Mouse (Mus musculus) forebrain, embryonic 10.5 days (tissue): Measurements from ENCODE around the gene Scarb2. TPM values are rescaled to one million over a fixed set of nuclear protein-coding genes. Genes with fewer than 3 reads are reported as not detected.

Experiments
- DNase-seq: peaks from one replicate; pipeline ENCODE4 v3.0.0-alpha.2; 2017; ENCODE audit warnings: low spot score; ENCODE audit errors: extremely low spot score
- H3K27ac ChIP-seq: fragments of 300-500 bp; sonication (generic); 2 replicates; pipeline ENCODE4 v1.5.1; 2016; ENCODE audit warnings: mild to moderate bottlenecking
- H3K27me3 ChIP-seq: fragments of 300-500 bp; sonication (generic); 2 replicates; pipeline ENCODE4 v1.6.1; 2016; ENCODE audit warnings: mild to moderate bottlenecking; ENCODE audit not compliant: poor library complexity, severe bottlenecking
- H3K36me3 ChIP-seq: fragments of 300-500 bp; sonication (generic); replicated peaks from 2 replicates; pipeline ENCODE4 v1.6.1; 2016; ENCODE audit warnings: mild to moderate bottlenecking, moderate library complexity
- H3K4me1 ChIP-seq: fragments of 300-500 bp; sonication (generic); 2 replicates; pipeline ENCODE4 v1.6.1; 2016
- H3K4me3 ChIP-seq: fragments of 300-500 bp; sonication (generic); 2 replicates; pipeline ENCODE4 v1.5.1; 2016; ENCODE audit warnings: mild to moderate bottlenecking, moderate library complexity
- H3K9me3 ChIP-seq: fragments of 300-500 bp; sonication (generic); 2 replicates; pipeline ENCODE4 v1.6.1; 2016; ENCODE audit warnings: mild to moderate bottlenecking, moderate library complexity
- WGBS: fragments of 180-500 bp; shearing (Covaris S2); methylation state at CpG from one replicate; pipeline ENCODE4 v1.1.7; 2016; 5-methylcytosine and 5-hydroxymethylcytosine counted together
- polyA plus RNA-seq: library from polyadenylated mRNA; unstranded; fragments of >200 nt; fragmentation: Nextera tagmentation; extraction: Ambion mirVana; gene quantifications from 2 replicates; pipeline ENCODE4 v1.2.1, GENCODE M21; 2016

Gene Scarb2
- polyA plus RNA-seq, 1 experiment from 2014 or later = 9.7 TPM

DNA sequence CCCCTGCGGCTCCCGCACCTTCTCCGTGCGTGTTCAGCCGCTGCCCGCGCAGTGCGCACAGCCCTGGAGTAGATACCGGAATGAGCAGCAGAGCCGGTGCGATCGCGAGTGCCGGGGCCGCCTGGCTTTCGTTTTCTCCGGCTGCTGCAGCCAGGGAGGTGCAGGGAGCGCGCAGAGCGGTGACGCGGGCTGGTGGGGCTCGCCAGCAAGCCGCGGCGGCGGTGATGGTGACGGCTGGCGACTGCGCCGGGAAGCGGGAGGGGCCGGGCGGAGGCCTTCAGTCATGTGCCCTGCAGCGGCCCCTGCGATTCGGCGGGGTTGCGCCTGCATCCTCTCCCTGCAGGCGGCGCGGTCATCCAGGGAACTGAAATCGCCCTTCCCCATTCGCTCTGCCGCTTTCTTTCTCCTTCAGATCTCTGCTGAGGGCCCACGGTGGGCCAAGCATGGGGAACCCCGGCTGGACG, 1.2 kb downstream of the Scarb2 start:
- Histone ChIP-seq H3K4me1 (peaks cover 30% of the 10 kb centered on the region), H3K27ac (peak overlapping the region; percentile 97), H3K4me3 (peak overlapping the region; percentile 89), H3K36me3 (no peaks in the 10 kb centered on the region), H3K27me3 (no peaks in the 10 kb centered on the region), H3K9me3 (no peaks in the 10 kb centered on the region; the same call in 1 of the 2 replicates)
- DNase-seq = peak; percentile 91
- under 1% methylated on average over 48 of the region's 48 CpGs for WGBS

DNA sequence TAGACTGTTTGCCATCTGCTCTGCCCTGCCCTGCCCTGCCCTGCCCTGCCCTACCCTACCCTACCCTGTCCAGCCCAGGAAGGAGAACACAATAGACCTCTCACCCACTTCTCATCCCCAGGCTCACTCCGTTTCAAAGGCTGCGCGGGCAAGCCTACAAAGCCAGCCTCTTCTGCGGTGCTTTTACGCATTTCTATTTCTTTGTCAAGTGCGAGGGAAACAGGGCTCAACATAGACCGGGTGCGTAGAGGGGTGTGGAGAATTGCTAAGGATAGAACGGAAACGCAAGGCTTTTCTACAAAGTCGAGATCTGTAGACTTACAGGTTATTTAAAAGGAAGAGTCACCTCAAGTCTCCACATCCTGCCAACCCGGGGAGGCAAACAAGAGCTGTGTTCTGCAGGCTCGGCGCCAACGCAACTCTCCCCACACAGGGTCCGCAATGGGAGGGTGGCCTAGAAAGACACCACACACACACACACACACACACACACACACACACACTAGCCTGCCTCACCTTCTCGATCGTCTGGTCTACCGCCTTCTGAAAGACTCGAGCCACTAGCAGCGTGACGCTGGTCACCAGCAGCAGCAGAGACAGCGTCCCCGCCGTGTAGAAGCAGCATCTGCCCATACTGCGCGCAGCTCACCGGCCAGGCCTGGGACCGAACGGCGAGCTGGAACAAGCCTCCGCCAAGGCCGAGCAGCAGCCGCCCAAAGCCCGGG, 1.8 kb downstream of the Scarb2 start:
- no peaks in the 10 kb centered on the region for H3K36me3 ChIP-seq
- peaks cover 32% of the 10 kb centered on the region for H3K4me1 ChIP-seq
- H3K27ac ChIP-seq = peak overlapping the region; percentile 97
- H3K4me3 ChIP-seq = peak overlapping the region; percentile 89
- under 1% methylated on average over 35 of the region's 35 CpGs for WGBS
- DNase-seq = peak; percentile 53
- no peaks in the 10 kb centered on the region for H3K27me3 ChIP-seq
- no peaks in the 10 kb centered on the region; the same call in 1 of the 2 replicates for H3K9me3 ChIP-seq

DNA sequence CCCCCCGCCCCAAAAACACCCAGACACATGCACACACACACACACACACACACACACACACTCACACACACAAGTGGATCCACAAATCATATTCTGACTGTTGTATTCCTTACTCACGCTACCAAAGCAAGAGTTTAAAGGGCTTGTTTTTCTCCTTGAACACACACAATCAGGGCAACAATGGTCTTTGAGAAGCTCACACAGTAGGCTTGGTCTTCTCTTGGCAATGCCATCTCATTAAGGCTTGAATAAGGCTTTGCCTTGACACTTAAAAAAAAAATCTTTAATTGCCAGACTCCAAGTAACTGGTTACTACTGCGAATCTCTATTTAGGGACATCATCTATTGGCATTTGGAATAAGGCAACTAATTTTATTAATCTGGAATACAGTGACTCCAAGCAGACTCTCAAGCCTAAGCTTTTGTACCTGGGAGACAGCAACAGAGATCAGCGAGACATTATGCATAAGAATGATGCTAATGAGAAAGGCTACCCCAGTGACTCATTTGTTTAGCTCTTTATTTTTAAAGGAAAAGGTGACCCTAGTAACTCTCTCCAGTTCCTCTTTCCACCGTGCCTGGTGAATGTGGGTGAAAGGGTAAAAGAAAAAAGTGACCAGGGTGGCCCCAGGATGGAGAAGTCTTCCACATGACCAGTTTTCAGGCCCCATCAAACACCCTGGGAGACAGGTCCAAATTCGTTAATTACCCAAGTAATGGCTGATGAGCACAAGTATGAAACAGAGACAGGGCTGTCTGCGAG, 2.6 kb downstream of the Scarb2 start:
- H3K36me3 ChIP-seq = no peaks in the 10 kb centered on the region
- H3K27me3 ChIP-seq = no peaks in the 10 kb centered on the region
- H3K4me1 ChIP-seq = peaks cover 40% of the 10 kb centered on the region
- H3K4me3 ChIP-seq = peak overlapping the region; percentile 89
- 32% methylated on average over 7 of the region's 7 CpGs for WGBS
- no peak for DNase-seq
- no peaks in the 10 kb centered on the region for H3K9me3 ChIP-seq
- peak overlapping the region; percentile 97 for H3K27ac ChIP-seq

DNA sequence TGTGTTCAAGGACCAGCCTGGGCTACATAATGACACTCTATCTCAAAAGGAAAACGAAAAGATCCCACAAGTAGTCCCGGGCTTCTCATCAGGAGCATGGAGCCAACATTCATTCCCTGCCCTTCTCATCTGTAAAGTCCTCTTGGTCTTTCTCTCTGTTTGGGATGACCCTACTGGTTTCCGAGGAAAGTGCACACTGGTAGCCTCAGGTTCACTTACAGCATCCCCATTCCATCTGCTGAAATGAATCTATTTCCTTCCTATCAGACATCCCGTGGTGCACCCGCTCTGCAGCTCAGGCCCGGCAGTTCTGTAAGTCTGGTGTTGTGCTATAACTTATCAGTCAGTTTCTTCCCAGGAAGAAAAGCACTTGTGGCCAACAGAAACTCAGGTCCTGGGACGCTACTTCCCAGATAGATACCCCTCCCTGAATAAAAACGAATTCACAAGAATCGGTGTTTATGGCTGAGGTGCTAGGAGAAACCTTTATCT, 3.2 kb downstream of the Scarb2 start:
- H3K4me3 ChIP-seq = peak overlapping the region; percentile 89; the same call in 1 of the 2 replicates

DNA sequence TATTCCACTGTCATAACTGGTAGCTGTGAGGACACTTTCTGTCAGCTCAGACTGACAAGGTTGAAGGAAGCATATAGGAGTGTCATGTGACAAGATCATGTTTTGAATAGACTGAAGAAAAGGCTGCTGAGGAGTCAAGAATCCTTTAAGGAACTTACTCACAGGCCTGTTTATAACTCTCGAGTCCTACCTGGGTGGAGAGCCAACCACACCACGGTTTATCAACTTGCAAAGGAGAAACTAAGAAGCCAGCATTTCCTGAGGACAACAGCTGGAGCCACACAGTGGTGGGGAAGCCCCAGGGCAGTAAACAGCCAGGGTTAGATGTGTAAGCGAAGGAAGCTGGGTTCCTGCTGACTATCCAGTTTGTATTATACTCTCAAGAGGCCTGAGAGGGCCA, 7.3 kb downstream of the Scarb2 start:
- Histone ChIP-seq H3K4me1 (peaks cover 44% of the 10 kb centered on the region), H3K36me3 (no peaks in the 10 kb centered on the region), H3K4me3 (no peak overlapping the region), H3K9me3 (no peaks in the 10 kb centered on the region), H3K27me3 (no peaks in the 10 kb centered on the region), H3K27ac (peak overlapping the region; percentile 30; the same call in 1 of the 2 replicates)
- WGBS = 67% methylated on average over 3 of the region's 3 CpGs
- DNase-seq = no peak

More for the DNA sequence above, 3.2 kb downstream of the Scarb2 start:
- Histone ChIP-seq H3K27ac (no peak overlapping the region), H3K4me1 (peaks cover 45% of the 10 kb centered on the region), H3K27me3 (no peaks in the 10 kb centered on the region), H3K36me3 (no peaks in the 10 kb centered on the region), H3K9me3 (no peaks in the 10 kb centered on the region)
- no peak for DNase-seq
- 87% methylated on average over 9 of the region's 9 CpGs for WGBS

DNA sequence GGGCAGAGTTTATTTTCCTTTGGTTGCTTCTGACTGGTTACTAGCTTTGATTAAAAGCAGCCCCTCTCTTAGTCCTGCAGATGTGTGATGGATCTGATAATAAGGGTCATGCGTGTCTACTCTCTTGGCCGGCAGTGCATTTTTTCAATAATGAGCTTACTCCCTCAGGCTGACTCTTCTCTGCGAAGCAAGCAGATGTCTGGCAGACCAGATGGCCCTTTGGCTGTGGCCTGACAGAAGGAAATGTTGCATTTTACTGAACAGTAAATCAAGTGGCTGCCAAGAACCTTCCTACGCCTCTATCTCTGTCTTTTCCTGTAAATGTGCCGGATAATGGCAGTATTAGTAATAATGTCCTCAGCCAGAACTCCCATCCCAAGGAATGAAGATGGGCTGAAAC, 8.0 kb downstream of the Scarb2 start:
- Histone ChIP-seq H3K4me3 (no peak overlapping the region), H3K9me3 (no peaks in the 10 kb centered on the region), H3K27ac (no peak overlapping the region), H3K27me3 (no peaks in the 10 kb centered on the region), H3K36me3 (no peaks in the 10 kb centered on the region), H3K4me1 (peaks cover 42% of the 10 kb centered on the region)
- WGBS = 74% methylated on average over 5 of the region's 5 CpGs
- no peak for DNase-seq

DNA sequence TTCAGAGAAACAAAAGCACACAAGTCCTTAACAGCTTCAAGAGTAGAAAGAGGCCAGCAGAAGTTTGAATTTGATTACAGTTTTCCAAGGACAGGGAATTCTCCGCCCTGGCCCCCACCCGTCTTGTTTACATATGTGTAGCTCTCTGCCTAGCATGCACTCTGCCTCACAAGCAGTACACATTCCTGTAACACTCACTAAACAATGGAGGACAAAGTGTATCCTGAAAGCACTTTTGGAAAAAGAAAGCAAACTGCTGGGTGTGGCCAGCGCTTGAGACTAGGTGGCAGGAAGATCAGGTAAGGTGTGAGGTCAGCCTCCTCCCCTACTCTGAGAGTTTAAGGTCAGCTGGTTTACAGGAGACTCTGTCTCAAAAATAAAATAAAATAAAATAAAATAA, 8.4 kb downstream of the Scarb2 start:
- H3K27me3 ChIP-seq = no peaks in the 10 kb centered on the region

DNA sequence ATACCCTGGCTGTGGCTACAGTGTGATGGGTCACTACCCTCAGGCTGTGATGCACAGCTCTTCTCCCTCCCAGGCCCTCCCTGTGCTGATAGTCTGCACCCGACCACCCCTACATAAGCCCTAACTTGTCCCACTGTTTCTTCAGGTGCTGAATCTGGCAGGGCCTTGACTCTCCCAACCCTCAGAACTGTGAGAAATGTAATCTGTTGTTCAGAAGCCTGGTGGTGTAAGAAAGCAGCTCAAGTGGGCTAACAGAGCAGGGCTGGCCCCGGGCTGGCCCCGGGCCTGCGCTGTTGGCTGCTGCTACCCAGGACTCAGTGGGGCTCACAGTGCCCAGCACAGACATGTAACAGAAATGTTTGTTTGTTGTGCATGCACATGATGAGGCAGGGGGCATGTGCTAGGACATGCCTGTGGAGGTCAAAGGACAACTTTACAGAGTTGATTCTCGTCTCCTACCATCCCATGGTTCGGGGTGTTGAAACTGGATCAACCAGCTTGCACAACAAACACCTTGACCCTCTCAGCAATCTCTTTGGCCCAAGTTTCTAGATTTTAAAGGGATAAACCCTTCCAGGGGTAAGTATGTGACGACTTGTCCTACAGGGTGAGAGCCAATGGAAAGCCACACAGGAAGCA, 10.7 kb downstream of the Scarb2 start:
- H3K9me3 ChIP-seq = no peaks in the 10 kb centered on the region
- H3K4me1 ChIP-seq = peaks cover 43% of the 10 kb centered on the region
- no peaks in the 10 kb centered on the region for H3K27me3 ChIP-seq
- H3K27ac ChIP-seq = no peak overlapping the region
- no peak for DNase-seq
- 81% methylated on average over 7 of the region's 7 CpGs for WGBS
- H3K4me3 ChIP-seq = no peak overlapping the region
- no peaks in the 10 kb centered on the region for H3K36me3 ChIP-seq

More for the DNA sequence above, 8.4 kb downstream of the Scarb2 start:
- Histone ChIP-seq H3K9me3 (no peaks in the 10 kb centered on the region), H3K36me3 (no peaks in the 10 kb centered on the region), H3K4me1 (peaks cover 42% of the 10 kb centered on the region), H3K27ac (no peak overlapping the region), H3K4me3 (no peak overlapping the region)
- no peak for DNase-seq
- 81% methylated on average over 3 of the region's 3 CpGs for WGBS

DNA sequence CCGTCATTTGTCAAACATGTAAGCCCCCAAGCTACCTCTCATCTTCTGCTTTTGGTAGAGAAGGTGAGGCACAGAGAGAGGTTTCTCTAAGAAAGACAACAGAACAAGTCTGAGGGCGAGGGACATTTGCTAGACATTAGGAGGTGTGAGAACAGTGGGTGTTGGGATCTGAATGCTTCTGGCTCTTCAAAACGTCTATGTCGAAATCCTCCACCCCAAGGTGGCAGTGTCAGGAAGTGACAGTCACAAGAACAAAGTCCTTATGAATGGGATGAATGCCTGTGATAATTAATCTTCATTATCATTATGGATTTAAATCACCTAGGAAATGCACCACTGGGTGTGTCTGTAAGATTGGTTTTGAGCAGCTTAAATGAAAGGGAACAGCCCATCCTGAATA, 11.3 kb downstream of the Scarb2 start:
- DNase-seq = no peak
- Histone ChIP-seq H3K36me3 (no peaks in the 10 kb centered on the region), H3K9me3 (no peaks in the 10 kb centered on the region), H3K27ac (no peak overlapping the region), H3K4me1 (peaks cover 48% of the 10 kb centered on the region), H3K27me3 (no peaks in the 10 kb centered on the region), H3K4me3 (no peak overlapping the region)
- 67% methylated on average over 4 of the region's 4 CpGs for WGBS

DNA sequence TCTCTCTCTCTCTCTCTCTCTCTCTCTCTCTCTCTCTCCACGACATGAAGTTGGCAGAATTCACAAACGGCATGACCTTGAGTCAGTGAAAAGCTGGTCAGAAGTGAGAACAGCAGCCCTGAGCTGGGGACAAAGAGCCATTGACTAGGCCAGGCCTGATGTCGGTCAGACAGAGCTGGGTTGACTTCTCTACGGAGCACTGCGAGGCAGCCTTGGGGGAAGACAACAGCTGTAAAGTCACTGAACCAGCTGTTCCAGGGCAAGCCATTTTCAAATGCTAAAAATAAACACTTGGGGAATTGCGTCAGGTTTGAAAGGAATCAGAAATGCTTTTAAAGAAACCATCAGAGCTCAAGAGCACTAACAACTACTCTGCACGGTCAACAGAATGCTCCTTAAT, 13.2 kb downstream of the Scarb2 start:
- H3K27me3 ChIP-seq = no peaks in the 10 kb centered on the region
- H3K27ac ChIP-seq = no peak overlapping the region
- H3K4me1 ChIP-seq = peaks cover 39% of the 10 kb centered on the region
- no peaks in the 10 kb centered on the region for H3K36me3 ChIP-seq
- WGBS = 72% methylated on average over 7 of the region's 7 CpGs
- DNase-seq = no peak
- H3K9me3 ChIP-seq = no peaks in the 10 kb centered on the region
- H3K4me3 ChIP-seq = no peak overlapping the region

DNA sequence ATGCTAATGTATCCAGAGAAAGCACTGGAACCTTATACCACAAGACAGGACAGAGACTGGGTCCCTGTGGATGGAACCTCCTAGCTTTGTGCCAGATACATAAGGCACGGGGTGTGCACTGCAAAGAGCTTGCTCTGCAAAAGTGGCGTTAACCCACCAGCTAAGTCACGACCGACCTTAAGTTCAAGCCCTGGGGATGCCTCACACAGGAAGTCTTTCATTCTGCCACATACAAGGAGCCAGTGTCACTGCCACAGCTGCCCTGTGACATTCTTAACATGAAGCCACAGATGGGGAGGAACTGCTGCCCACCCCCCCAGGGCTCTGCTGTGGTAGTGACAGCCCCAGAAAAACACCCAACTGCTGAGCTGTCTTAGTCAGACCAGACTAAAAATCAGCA, 15.9 kb downstream of the Scarb2 start:
- Histone ChIP-seq H3K27ac (no peak overlapping the region), H3K9me3 (peaks cover 6% of the 10 kb centered on the region; the same call in 1 of the 2 replicates), H3K4me1 (peaks cover 38% of the 10 kb centered on the region), H3K36me3 (peaks cover 10% of the 10 kb centered on the region), H3K4me3 (no peak overlapping the region), H3K27me3 (no peaks in the 10 kb centered on the region)
- no peak for DNase-seq
- 71% methylated on average over 4 of the region's 4 CpGs for WGBS

DNA sequence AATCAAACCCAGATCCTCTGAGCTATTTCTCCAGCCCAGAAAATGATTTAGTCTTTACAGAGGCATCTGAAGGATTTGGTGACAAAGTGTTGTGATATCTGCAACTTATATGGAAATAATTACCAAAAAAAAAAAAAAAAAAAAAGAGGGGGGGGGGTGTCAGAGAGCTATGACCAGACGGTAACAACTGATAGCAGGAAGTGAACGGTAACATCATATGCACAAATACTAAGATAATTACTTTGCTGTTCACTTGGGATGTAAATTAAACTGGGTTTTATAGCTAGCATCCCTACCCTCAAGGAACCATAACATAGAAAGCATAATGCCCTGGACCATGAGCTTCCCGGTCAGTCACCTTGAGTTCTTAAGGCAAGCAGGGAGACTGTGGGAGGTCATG, 16.3 kb downstream of the Scarb2 start:
- peaks cover 15% of the 10 kb centered on the region for H3K36me3 ChIP-seq
- no peak overlapping the region for H3K4me3 ChIP-seq
- 88% methylated on average over 3 of the region's 3 CpGs for WGBS
- H3K4me1 ChIP-seq = peaks cover 33% of the 10 kb centered on the region
- H3K9me3 ChIP-seq = peaks cover 6% of the 10 kb centered on the region; the same call in 1 of the 2 replicates
- no peak overlapping the region for H3K27ac ChIP-seq
- no peak for DNase-seq
- no peaks in the 10 kb centered on the region for H3K27me3 ChIP-seq
